Mouse (Mus musculus) kidney, adult 10 weeks (tissue): ENCODE results near the gene Zbed6. TPM values are rescaled to one million over a fixed set of nuclear protein-coding genes. Genes with fewer than 3 reads are reported as not detected.

ENCODE experiments used
- polyA plus RNA-seq: library from polyadenylated mRNA; stranded (reverse); fragments of 350-450 nt; fragmentation: Illumina TruSeq; extraction: RNeasy Lipid Tissue Mini Kit (QIAGEN cat#74804); gene quantifications from one replicate; pipeline ENCODE4 v1.2.3, GENCODE M21; 2014; ENCODE audit warnings: low read depth, low replicate concordance

The Zbed6 gene
- polyA plus RNA-seq, result 22.8 TPM

DNA sequence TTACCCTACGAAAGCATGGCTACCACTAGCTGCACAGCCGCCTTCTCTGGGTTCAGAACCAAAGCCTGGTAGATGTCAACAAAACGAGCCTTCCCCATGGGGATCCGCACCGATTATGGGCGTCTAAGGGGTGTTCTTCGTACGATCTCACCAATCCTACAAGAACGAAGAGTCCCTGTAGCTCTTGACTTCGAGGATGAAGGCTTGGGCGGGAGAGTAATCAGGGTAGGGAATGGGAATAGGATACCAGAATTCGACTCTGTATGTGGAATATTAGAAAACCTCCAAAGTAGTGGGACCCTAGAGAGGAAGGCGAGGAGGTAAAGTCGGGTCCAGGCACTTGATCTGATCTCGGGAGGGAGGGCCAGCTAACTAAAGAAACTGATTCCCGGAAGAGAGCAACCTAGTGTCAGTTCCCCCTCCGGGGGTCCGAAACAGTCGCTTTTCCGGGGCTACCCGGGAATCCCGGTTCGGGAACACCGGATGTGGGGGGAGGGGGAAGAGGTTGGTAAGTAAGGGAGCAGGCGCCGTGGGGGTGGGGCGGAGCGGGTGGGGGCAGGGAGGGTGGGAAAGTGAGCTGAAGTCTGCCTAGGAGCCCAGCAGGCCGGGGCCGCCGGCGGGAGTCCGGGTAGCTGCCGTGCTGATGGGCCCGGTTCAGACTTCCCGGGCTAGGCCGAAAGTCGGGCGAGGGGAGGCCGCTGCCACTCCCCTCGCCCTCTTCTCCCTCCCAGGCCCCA, at the start of gene Zbed6:
Zbed6 (minus strand) TSS at position 420 of the 737 bp plus-strand sequence.

GRCm38 (mm10) chr1:133689897-133690296, 29.2 kb upstream of the Zbed6 start, which contains the start of gene Lax1:
TSS of gene Lax1 (minus strand) at chr1:133690108.

DNA sequence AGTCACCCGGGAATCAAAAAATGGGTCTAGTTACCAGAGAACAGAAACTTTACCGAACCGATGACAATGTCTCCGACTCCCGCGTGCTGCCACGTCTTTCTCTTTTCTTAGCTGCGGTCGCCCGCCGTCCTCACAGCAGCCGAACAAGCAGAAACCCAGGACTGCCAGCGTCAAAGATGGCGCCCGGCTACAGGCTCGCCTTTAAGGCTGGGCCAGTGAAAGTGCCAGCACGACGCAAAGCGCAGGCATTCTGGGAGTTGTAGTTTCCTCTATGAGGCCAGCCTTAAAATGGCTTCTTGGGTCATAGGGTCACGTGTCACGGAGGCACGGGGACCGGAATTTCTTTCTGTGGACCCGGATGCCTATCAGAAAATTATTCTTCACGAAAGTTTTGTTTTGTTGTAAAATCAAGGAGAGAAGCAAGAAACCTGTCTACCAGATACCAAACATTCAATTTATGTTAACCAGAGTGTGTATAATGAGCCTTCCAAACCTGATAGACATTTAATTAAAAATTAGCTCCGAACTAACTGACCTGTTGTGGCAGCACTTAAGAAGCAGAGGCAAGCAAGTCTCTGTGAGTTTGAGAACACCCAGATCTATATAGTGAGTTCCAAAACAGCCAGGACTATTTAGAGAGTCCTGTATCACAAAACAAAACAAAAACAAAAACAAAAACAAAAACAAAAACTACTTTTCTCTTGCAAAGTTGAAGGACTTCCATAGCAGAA, 683 bp upstream of the Zbed6 start, which contains the start of gene Gm38394:
Gm38394 (minus strand) TSS at position 116 of the 731 bp plus-strand sequence.

DNA sequence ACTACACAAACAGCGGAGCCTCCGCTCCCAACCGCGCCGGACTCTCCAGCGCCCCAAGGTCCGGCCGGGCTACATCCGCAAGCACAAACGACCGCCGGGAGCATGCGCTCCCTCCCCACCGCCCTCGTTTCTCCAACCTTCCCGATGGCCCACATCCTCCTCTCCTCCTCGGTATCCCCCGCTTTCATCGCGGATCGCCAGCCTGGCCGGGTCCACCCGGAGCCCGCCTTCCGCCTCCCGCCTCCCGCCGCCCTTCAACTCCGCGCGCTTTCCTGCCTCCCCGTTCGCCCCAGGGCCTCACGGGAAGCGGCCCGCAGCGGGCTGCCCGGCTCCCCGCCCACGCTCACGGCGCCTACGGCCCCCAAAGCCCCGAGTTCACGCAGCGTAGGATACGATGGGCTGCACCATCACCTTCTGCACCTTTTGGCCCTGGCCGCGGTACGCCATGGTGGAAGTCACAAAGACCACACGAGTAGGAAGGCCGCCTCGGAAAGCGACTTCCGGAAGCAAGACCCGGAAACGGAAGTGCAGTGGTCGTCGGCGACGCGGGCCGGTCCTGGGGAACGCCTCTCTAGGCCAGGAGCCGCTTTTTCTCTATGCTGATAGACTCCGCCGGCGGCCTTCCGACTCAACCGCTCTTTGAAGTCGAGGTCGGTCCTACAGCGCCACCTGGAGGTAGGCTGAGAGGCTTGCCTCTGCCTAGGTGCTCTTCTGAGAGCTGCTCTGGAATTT, 50.7 kb downstream of the Zbed6 start, which contains the start of gene Snrpe:
Snrpe (minus strand) TSS at position 521 of the 732 bp plus-strand sequence.

Other genes with a start within 250 kb of the Zbed6 start
- gene Sox13, start 236.5 kb downstream of the Zbed6 start, polyA plus RNA-seq, result 2.2 TPM
- 357 TPM for gene Snrpe, start 50.6 kb downstream of the Zbed6 start, polyA plus RNA-seq
- 14.4 TPM for gene Gm38394, start 433 bp upstream of the Zbed6 start, polyA plus RNA-seq
- gene Lax1, start 29.2 kb upstream of the Zbed6 start, polyA plus RNA-seq, result not detected
- 10.6 TPM for gene Atp2b4, start 140.2 kb upstream of the Zbed6 start, polyA plus RNA-seq
- 0.36 TPM for gene Optc, start 247.1 kb upstream of the Zbed6 start, polyA plus RNA-seq